Mouse (Mus musculus) myocyte (in vitro differentiated cells): ENCODE data around the gene Ankrd55.

ENCODE experiments used
- MAX ChIP-seq: IDR thresholded peaks from one replicate; pipeline ENCODE4 v1.6.1; 2011; ENCODE audit warnings: low read depth, mild to moderate bottlenecking, control low read depth
- MYOG ChIP-seq, 3 experiments: IDR thresholded peaks; one replicate each; pipeline ENCODE4 v1.6.1; 2011; ENCODE audit warnings: control low read depth in 2 of 3, low read depth in 2 of 3, mild to moderate bottlenecking in 2 of 3; ENCODE audit not compliant: insufficient read length in 2 of 3, control insufficient read depth in 1 of 3, insufficient read depth in 1 of 3
- POLR2A ChIP-seq: IDR thresholded peaks from one replicate; pipeline ENCODE4 v1.6.1; 2011; ENCODE audit warnings: low read depth, mild to moderate bottlenecking, control low read depth, moderate library complexity; ENCODE audit not compliant: insufficient read length
- POLR2AphosphoS2 ChIP-seq: IDR thresholded peaks from one replicate; pipeline ENCODE4 v1.6.1; 2011; ENCODE audit warnings: low read depth, control low read depth; ENCODE audit not compliant: insufficient read length

GRCm38 (mm10) chr13:112382457-112382856 is 94.2 kb downstream of the Ankrd55 start:
- TF ChIP-seq MAX (no peak), POLR2A (no peak), MYOG (IDR thresholded peaks at IDR 0.05; ENCODE audit: control insufficient read depth in 1 of 3, insufficient read depth in 1 of 3, insufficient read length in 2 of 3, low read depth in 2 of 3) (no peak), POLR2AphosphoS2 (no peak)
